Mouse (Mus musculus) kidney, adult 2 months (tissue): ENCODE results near the gene Tsc1.

ENCODE experiments used
- CTCF ChIP-seq: fragments of 200-500 bp; conservative IDR thresholded peaks from 2 replicates; pipeline ENCODE4 v1.5.1; 2011; ENCODE audit warnings: low read depth, mild to moderate bottlenecking, control low read depth, low read length, moderate library complexity, mixed read lengths; ENCODE audit not compliant: insufficient read depth, insufficient read length
- POLR2A ChIP-seq: fragments of 200-500 bp; IDR thresholded peaks from one replicate; pipeline ENCODE4 v1.6.1; 2011; ENCODE audit warnings: low read depth, low read length, control low read depth

GRCm38 (mm10) chr2:28706787-28707186 is 65.8 kb downstream of the Tsc1 start:
- TF ChIP-seq CTCF (no peak), POLR2A (no peak)
